Mouse (Mus musculus): ENCODE data around the gene Rab23. TPM values are rescaled to one million over a fixed set of nuclear protein-coding genes. Genes with fewer than 3 reads are reported as not detected.

The Rab23 gene
- polyA plus RNA-seq, 1 experiment from 2014 or later: 33.2 TPM

DNA sequence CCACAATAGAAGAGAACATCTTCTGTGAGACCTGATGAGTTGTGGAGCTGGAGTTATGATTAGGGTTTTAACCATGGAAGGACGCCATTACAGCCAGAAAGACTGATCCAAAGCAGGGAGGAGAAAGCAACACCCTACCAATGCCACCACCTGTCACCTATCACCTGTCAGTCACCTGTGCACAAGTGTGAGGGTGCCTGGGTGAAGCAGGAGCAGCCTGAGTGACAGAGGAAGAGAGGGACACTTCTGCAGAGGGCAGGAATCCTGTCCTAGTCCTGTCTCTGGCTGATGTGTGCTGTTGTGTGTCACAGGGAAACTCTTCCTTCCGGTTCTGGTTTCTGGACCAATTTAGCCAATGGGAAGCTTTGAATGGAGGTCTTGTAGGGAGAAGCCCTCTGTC lies 23.7 kb upstream of the Rab23 start:
- Histone ChIP-seq H3K27ac (replicated peaks) (no peak overlapping the region), H3K27me3 (ENCODE audit: low read depth, poor library complexity, severe bottlenecking) (no peaks in the 10 kb centered on the region), H3K36me3 (no peaks in the 10 kb centered on the region), H3K4me3 (no peak overlapping the region), H3K9me3 (replicated peaks) (no peaks in the 10 kb centered on the region), H3K4me1 (no peaks in the 10 kb centered on the region)
- WGBS: 81% methylated on average over 2 of the region's 2 CpGs
- no peak for DNase-seq (ENCODE audit: low spot score)

DNA sequence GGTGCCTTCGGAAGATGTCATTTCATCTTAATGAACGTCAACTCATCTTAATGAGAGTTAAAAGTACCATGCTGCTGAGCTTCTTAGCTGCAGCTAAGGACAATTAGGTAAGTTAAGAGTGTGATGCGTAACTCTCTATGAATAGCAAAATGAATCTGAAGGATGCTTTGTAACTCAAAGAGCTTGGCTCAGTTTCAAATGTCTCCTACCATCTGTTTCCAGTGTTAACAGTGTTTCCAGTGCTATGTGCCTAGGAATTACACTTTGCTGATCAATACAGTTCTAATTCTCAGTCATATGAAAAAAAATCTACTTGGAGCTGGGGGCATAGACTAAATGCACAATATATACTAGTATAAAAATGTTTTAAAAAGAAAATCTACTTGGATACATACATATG lies 18.4 kb upstream of the Rab23 start:
- H3K27me3 ChIP-seq (ENCODE audit: low read depth, poor library complexity, severe bottlenecking): no peaks in the 10 kb centered on the region
- H3K36me3 ChIP-seq: no peaks in the 10 kb centered on the region
- no peak overlapping the region for H3K4me3 ChIP-seq
- no peaks in the 10 kb centered on the region for H3K4me1 ChIP-seq
- H3K27ac ChIP-seq (replicated peaks): no peak overlapping the region
- WGBS: 92% methylated on average over 3 of the region's 3 CpGs
- H3K9me3 ChIP-seq (replicated peaks): no peaks in the 10 kb centered on the region
- DNase-seq (ENCODE audit: low spot score): no peak

DNA sequence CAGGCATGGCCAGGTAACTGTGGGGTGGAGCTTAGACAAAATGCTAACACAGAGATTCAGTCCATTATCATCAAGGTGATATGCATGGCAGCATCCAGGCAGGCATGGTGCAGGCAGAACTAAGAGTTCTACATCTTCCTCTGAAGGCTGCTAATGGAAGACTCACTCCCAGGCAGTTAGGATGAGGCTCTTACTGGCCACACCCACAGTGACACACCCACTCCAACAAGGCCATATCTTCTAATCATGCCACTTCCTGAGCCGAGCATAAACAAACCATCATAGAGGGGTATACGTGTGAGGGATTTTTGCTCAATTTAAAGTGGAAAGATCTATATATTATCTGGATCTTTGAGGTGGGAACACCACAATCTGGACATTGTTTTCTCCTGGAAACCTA lies 10.1 kb upstream of the Rab23 start:
- H3K27me3 ChIP-seq (ENCODE audit: low read depth, poor library complexity, severe bottlenecking): 0 out of 2 replicates have a peak, but pooled peaks cover 3% of the 10 kb centered on the region
- H3K4me1 ChIP-seq: no peaks in the 10 kb centered on the region
- 85% methylated on average over 2 of the region's 2 CpGs for WGBS
- H3K9me3 ChIP-seq (replicated peaks): no peaks in the 10 kb centered on the region
- DNase-seq (ENCODE audit: low spot score): no peak
- no peaks in the 10 kb centered on the region for H3K36me3 ChIP-seq
- H3K4me3 ChIP-seq: no peak overlapping the region
- no peak overlapping the region for H3K27ac ChIP-seq (replicated peaks)

DNA sequence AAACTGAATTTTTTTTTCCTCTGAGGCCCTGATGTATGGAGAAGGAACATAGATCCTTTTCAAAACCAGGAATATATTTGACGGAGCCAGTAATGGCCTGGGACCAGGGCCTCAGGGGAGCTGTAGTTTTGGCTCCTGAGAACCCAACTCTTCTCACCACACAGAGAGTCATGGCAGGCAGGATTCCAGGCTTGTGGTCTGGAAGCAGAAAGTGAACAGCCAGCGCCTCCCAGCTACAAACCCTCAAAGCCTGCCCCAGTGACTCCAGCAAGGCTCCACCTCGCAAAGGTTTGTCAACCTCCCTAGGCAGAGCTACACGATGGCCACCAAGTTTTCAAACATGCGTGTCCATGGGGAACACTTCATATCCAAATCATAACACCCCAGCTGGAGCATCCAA lies 7.7 kb upstream of the Rab23 start:
- Histone ChIP-seq H3K9me3 (replicated peaks) (no peaks in the 10 kb centered on the region), H3K4me3 (no peak overlapping the region), H3K27ac (replicated peaks) (no peak overlapping the region), H3K4me1 (peaks cover 5% of the 10 kb centered on the region), H3K36me3 (no peaks in the 10 kb centered on the region), H3K27me3 (ENCODE audit: low read depth, poor library complexity, severe bottlenecking) (0 out of 2 replicates have a peak, but pooled peaks cover 3% of the 10 kb centered on the region)
- WGBS: 88% methylated on average over 5 of the region's 5 CpGs
- no peak for DNase-seq (ENCODE audit: low spot score)

DNA sequence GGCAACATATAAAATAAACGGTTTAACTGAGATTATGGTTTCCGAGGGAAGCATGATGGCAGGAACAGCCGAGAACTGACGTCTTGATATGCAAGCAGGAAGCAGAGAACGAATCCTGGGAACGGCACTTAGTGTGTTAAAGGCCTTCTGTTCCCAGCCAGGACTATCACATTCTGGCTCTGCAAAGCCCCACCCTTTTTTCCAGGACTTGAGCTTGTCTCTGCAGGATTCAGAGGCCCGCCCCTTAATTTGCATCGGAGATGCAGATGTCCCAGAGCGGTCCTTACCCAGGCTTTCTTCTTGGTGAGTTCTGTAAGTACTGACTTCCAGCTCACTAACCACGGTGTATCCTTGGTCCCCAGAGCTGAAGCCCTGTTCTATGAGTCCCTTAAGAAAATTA lies 4.9 kb upstream of the Rab23 start:
- WGBS: 8% methylated on average over 10 of the region's 10 CpGs
- H3K4me1 ChIP-seq: peaks cover 8% of the 10 kb centered on the region
- H3K36me3 ChIP-seq: no peaks in the 10 kb centered on the region
- H3K4me3 ChIP-seq: peak overlapping the region; percentile 16; the same call in 1 of the 2 replicates
- H3K27me3 ChIP-seq (ENCODE audit: low read depth, poor library complexity, severe bottlenecking): 0 out of 2 replicates have a peak, but pooled peaks cover 3% of the 10 kb centered on the region
- H3K9me3 ChIP-seq (replicated peaks): no peaks in the 10 kb centered on the region
- peak; percentile 27 for DNase-seq (ENCODE audit: low spot score)
- no peak overlapping the region for H3K27ac ChIP-seq (replicated peaks)

DNA sequence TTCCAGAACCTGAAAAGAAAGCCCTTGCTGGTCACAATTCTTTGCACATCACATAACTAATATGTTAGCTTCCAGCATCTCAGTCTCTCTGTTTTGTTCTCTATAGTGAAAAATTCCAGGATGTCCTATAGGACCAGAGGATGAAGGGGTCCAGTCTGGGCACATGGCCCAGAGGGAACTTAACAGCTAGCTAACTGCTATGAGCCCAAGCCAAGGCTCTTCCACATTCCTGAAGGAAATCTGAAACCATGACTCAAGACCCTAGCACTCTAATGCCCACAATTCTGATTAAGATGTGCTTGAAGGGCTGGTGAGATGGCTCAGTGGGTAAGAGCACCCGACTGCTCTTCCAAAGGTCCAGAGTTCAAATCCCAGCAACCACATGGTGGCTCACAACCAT lies 2.1 kb upstream of the Rab23 start:
- Histone ChIP-seq H3K36me3 (peaks cover 12% of the 10 kb centered on the region), H3K4me1 (peaks cover 22% of the 10 kb centered on the region), H3K27me3 (ENCODE audit: low read depth, poor library complexity, severe bottlenecking) (0 out of 2 replicates have a peak, but pooled peaks cover 3% of the 10 kb centered on the region), H3K9me3 (replicated peaks) (no peaks in the 10 kb centered on the region), H3K4me3 (no peak overlapping the region), H3K27ac (replicated peaks) (no peak overlapping the region)
- DNase-seq (ENCODE audit: low spot score): no peak
- WGBS: 100% methylated on average over 1 of the region's 1 CpGs

DNA sequence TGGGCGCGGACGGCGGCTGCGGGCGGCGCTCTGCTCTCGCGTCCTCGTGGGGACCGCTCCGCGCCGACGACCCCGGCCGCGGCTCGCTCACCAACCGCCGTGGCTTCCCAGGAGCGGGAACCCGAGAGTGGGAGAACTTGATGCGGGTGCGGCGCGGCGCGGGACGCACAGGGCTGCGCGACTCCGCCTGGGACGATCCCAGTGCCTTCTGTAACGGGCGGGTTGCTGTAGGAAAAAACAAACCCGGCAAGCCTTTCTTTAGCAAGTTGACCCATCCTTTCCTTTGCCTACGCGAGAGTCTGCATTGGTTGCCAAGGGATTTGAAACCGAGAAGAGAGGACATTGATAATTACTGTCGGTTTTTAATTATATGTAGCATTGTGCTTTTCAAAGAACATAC lies 544 bp downstream of the Rab23 start:
- DNase-seq (ENCODE audit: low spot score): no peak
- Histone ChIP-seq H3K4me1 (peaks cover 17% of the 10 kb centered on the region), H3K27me3 (ENCODE audit: low read depth, poor library complexity, severe bottlenecking) (no peaks in the 10 kb centered on the region), H3K4me3 (peak overlapping the region; percentile 90), H3K9me3 (replicated peaks) (no peaks in the 10 kb centered on the region), H3K27ac (replicated peaks) (peak overlapping the region; percentile 94), H3K36me3 (peaks cover 37% of the 10 kb centered on the region)
- under 1% methylated on average over 41 of the region's 41 CpGs for whole genome bisulfite sequencing

DNA sequence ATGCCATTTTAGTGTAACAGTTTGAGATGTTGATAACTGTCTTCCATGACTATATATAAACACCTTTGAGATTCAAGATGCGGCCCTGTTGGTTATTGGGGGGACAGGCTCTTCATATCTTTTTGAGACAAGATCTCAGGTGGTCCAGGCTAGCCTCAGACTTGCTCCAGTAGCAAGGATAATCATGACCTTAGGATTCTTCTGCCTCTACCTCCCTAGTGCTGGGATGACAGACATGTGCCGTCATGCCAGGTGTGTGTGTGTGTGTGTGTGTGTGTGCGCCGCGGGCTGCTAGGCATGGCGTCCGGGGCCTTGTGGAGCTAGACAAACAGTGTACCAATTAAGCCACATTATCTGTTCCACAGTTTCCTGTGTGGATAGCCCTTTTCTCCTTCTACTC lies 1.3 kb downstream of the Rab23 start:
- Histone ChIP-seq H3K27ac (replicated peaks) (no peak overlapping the region), H3K4me3 (peak overlapping the region; percentile 90)
- 94% methylated on average over 7 of the region's 7 CpGs for WGBS

DNA sequence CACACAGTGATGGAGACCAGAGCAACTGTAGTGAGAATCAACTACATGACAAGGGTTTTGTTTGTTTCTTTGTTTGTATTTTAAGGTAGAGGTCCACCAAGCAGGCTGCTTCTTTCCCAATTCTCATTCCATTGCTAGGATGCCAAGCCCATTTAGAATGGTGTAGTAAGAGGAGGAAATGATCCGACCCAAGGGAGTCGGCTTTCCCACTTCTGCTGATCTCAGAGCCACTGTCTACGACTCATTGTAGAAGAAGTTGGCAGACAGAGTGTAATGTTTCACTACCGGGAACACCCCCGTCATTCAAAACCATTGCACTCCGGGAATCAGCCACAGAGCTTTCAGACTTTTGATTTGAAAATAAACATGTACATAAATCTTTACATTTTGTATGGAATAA lies 4.8 kb downstream of the Rab23 start:
- peaks cover 78% of the 10 kb centered on the region for H3K36me3 ChIP-seq
- no peak overlapping the region for H3K4me3 ChIP-seq
- DNase-seq (ENCODE audit: low spot score): no peak
- H3K27me3 ChIP-seq (ENCODE audit: low read depth, poor library complexity, severe bottlenecking): no peaks in the 10 kb centered on the region
- no peak overlapping the region for H3K27ac ChIP-seq (replicated peaks)
- WGBS: 92% methylated on average over 6 of the region's 6 CpGs
- peaks cover 15% of the 10 kb centered on the region for H3K4me1 ChIP-seq
- no peaks in the 10 kb centered on the region for H3K9me3 ChIP-seq (replicated peaks)

More for the DNA sequence above, 1.3 kb downstream of the Rab23 start:
- Histone ChIP-seq H3K4me1 (peaks cover 17% of the 10 kb centered on the region), H3K36me3 (peaks cover 45% of the 10 kb centered on the region), H3K27me3 (ENCODE audit: low read depth, poor library complexity, severe bottlenecking) (no peaks in the 10 kb centered on the region), H3K9me3 (replicated peaks) (no peaks in the 10 kb centered on the region)
- no peak for DNase-seq (ENCODE audit: low spot score)

DNA sequence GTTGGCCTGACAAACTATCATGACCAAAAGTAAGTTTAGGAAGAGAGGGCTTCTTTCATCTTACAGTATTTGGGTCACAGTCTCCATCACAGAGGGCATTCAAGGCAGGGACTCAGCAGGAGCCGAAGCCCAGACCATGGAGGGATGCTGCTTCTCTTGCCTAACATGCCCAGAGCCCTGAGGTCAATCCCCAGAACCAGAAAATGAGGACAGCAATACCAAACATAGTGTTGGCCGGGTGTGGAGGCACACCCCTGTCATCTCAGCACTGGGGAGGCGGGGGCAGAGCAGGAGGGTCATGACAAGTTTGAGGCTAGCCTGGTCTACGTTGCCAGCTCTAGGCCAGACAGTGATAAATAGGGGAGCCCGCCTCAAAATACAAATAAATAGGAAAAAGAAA lies 5.4 kb downstream of the Rab23 start:
- no peaks in the 10 kb centered on the region for H3K9me3 ChIP-seq (replicated peaks)
- peaks cover 13% of the 10 kb centered on the region for H3K4me1 ChIP-seq
- DNase-seq (ENCODE audit: low spot score): no peak
- no peak overlapping the region for H3K4me3 ChIP-seq
- peaks cover 83% of the 10 kb centered on the region for H3K36me3 ChIP-seq
- WGBS: 96% methylated on average over 5 of the region's 5 CpGs
- H3K27me3 ChIP-seq (ENCODE audit: low read depth, poor library complexity, severe bottlenecking): no peaks in the 10 kb centered on the region
- no peak overlapping the region for H3K27ac ChIP-seq (replicated peaks)

DNA sequence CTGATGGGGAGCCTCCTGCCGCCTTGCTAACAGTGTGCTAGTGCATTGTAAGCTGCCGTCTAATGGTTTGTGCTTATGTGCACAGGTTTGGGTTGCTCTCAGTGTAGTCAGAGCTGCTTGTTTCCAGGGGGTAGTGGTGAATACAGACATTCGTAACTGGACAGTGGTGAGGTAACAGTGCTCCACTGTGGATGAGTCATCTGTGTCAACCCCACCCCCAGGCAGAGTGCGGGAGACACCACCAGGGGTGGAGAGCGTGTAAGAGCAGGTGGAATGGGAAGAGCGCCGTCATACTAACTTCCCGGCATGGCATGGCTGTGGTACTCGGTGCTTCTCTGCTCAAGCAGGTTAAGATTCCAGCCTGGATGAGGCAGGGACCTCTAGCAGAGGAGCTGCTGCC lies 13.4 kb downstream of the Rab23 start:
- no peak for DNase-seq (ENCODE audit: low spot score)
- WGBS: 94% methylated on average over 9 of the region's 9 CpGs
- Histone ChIP-seq H3K4me1 (no peaks in the 10 kb centered on the region), H3K27me3 (ENCODE audit: low read depth, poor library complexity, severe bottlenecking) (no peaks in the 10 kb centered on the region), H3K36me3 (peaks cover 99% of the 10 kb centered on the region), H3K9me3 (replicated peaks) (no peaks in the 10 kb centered on the region), H3K27ac (replicated peaks) (no peak overlapping the region), H3K4me3 (no peak overlapping the region)

DNA sequence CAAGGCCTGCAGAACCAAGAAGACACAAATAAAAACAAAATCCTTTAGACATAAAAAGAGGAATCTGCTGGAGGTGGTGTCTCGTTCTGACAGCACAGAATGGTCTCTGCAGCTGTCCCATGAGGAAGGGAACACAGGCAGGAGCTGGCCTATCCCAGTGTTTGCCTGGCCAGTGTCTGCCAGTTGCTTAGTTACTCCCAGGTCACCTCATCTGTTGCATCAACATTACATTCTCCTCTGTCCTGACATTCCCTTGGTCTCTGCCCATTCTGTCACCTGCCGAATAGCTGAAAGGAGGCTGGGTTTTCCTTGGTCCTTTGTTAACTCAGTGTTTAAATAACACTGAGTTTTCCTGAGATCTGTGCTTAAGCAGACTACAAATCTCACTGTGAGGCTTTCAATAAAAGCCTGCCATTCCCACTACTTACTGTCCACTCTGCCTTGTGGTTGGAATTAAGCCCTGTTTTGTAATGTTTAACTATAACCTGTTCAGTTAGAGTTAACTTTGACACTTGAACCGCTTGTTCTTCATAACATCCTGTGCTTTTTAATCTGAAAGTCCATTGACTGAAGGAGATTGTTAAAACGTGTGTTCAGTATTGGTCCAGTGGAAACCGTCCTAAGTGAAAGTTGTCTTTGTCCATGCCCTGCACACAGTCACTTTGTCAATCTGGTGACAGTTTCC lies 14.5 kb downstream of the Rab23 start:
- H3K4me3 ChIP-seq: no peak overlapping the region
- 88% methylated on average over 5 of the region's 5 CpGs for WGBS
- DNase-seq (ENCODE audit: low spot score): no peak
- H3K4me1 ChIP-seq: no peaks in the 10 kb centered on the region
- peaks cover 99% of the 10 kb centered on the region for H3K36me3 ChIP-seq
- H3K27ac ChIP-seq (replicated peaks): no peak overlapping the region
- H3K9me3 ChIP-seq (replicated peaks): no peaks in the 10 kb centered on the region
- H3K27me3 ChIP-seq (ENCODE audit: low read depth, poor library complexity, severe bottlenecking): no peaks in the 10 kb centered on the region

DNA sequence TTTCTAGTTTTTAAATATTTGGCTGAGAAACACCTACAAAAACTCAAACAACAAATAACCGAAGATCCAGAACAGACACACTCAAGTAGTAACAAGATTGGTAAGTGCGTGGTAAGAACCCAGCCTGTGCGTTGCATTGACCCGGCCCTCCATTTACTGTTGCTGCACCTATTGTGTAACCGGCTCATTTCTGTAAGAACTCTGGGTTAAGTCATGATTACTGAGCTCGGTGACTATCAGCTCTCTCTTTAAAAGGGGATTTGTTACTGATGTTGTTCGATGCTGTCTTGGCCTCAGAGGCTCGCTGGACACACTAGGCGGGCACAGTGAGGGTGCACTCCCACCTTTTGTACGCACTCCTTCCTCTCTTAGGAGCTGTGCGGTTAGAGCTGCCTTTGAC lies 18.6 kb downstream of the Rab23 start:
- Histone ChIP-seq H3K27me3 (ENCODE audit: low read depth, poor library complexity, severe bottlenecking) (no peaks in the 10 kb centered on the region), H3K4me1 (no peaks in the 10 kb centered on the region), H3K9me3 (replicated peaks) (no peaks in the 10 kb centered on the region), H3K36me3 (peaks cover 90% of the 10 kb centered on the region), H3K4me3 (no peak overlapping the region), H3K27ac (replicated peaks) (no peak overlapping the region)
- DNase-seq (ENCODE audit: low spot score): no peak
- 96% methylated on average over 11 of the region's 11 CpGs for WGBS

All from midbrain, embryonic 10.5 days (tissue).